Mouse (Mus musculus) ES-CJ7 (cell line): ENCODE measurements at regions not wholly inside any gene's neighbourhood (a gene's known extent, or its start where the extent isn't known, plus 50 kb on each side); places are given as distances from the start of the nearest gene placed in this dataset.

Source experiments
- DNase-seq: peaks from one replicate; pipeline ENCODE4 v3.0.0; 2011; ENCODE audit warnings: low read depth, low spot score

DNA sequence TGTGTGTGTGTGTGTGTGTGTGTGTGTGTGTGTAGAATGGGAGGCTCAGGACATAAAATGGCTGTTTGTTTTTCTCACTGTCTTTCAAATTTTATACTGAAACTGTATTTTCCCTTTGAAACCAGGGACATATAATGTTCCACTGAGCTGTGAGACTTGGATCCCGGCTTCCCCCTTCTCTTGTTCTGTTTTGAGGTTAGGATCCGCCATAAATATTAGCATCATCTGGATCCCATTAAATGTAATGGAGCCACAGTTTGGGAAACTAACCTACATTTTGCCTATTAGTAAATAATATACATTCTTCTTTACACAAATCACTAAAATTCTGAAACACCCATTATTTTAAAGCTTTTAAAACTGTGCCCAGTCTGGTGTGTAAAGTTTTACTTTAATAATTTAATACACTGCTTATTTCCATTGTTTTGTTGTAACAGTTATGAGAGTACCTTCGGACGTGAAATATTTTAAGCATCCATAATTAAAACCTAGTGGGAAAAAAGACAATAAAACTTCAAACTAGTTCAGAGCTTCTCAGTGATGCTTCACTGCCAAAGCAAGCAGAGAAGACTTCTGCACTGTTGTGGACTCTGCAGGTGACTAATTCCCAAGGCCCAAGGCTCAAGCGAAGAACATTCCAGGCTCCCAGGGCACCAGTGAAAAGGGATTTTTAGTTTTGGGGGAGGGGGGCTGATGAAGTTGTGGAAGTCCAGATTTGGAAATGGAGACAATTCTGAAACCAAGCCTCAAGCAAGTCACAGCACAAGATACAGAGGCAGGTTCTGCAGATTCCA lies 684.9 kb downstream of the Fat4 start:
- no peak for DNase-seq

- no peak for DNase-seq
Observed at GRCm38 (mm10) chr3:39575200-39575599, 688.5 kb downstream of the Fat4 start.

DNA sequence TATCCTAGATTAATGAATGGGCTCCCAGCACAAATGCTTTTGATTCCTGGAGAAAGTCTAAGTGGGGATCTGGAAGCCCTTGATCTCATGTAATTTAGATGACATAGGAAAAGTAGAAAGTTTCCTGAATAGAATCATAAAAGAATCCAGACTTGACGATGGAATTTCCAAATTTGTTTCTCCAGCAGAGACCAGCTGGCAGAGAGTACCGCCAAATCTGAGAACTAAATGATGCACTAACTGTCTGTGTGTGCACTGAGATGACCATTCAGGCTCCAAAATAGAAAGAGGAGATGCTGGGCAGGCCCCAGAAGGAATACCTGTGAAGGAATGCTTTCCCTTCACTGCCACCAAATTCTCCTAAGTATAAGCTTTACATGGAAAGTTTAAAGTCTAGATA lies 704.6 kb downstream of the Fat4 start:
- DNase-seq, result no peak

- no peak for DNase-seq
Observed at GRCm38 (mm10) chr3:39592349-39593117, 705.8 kb downstream of the Fat4 start.

GRCm38 (mm10) chr3:39609937-39610336 lies 723.2 kb downstream of the Fat4 start:
- DNase-seq, result no peak

GRCm38 (mm10) chr3:39612408-39612807 lies 725.7 kb downstream of the Fat4 start:
- DNase-seq, result no peak

DNA sequence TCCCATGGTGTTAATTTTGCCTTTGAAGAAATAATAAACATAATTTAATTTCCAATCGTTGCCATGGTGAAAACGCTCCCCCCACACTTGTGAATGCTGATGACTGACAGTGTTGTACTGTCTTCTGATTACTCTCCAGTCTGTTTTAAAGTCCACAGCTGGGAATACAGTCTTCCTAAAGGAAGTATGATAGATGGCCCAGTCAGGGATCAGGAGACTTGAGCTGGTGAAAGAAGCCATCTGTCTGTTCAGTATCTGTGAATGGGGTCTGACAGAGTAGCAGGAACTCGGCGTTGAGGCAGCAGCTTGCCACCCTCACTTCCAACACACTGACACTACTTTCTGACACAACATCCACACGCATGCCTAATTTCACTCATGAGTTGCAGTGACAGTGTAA lies 751.2 kb downstream of the Fat4 start:
- no peak for DNase-seq

GRCm38 (mm10) chr3:39643194-39643593 lies 756.5 kb downstream of the Fat4 start:
- no peak for DNase-seq

DNA sequence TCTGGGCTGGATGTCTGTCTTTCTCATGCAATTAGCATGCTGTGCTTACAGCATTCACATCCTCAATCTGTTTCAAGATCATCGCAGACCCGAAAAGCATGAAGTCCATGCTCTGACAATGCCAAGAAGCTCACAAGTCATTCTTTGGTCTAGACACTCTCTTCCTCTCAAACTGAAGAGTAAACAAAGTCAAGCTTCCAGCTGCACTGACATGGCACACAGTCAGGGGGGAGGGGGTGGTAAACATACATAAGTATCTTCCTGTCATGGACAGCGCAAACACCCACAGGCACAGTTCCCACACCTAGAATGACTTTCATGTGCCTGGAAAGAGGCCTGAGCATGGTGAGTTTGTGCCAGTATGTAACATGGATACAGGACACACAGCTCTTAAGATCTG lies 780.1 kb downstream of the Fat4 start:
- DNase-seq, result no peak

DNA sequence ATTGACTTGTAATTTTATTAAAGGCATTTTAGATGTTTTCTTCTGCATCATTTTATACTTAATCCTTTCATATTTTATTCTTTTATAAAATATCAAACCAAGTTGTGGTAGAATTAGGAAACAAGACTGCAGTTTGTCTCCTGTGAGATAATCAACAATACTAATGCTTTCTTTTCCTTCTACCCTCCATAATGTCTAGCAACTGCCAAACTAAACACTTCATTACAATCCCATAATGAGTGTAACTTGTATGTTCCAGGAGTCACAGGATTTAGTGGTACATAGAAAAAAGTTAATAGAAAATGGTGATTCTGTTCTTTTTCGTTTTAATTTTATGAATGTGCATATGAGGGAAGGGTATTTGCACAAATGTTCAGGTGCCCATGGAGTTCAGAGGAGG lies 782.4 kb downstream of the Fat4 start:
- no peak for DNase-seq

DNA sequence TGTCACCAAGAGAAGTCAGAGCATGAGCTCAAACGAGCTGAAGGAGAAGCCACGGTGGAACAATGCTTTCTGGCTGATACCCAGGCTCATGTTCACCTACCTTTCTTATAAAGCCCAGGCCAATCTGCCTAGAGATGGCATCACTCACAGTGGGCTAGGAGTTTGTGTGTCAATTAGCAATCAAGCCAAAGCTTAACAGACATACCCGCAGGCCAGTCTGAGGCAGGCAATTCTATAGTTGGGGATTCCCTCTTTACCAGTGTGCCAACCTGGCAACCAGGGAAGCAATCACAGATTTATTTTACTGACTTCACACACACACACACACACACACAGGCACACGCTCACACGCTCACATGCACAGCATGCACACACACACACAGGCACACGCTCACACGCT lies 787.3 kb downstream of the Fat4 start:
- no peak for DNase-seq

DNA sequence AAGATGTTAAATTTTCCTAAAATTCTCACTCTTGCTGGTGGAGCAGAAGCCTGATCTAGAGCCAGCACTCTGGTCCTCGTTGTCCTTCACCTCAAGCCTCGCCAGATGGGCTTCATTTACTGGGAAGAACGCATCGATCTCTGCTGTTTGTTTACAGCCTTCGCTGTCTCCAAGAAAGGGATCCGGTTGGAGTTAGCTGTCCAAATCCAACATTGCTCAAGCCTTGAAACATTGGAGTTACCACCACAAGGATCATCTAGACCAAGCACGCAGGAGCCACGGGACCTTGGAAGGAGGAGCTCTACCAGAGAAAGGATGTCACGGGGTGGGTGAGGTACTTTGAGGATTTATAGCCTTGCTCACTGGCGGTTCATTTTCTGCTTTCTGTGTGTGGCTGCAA lies 788.2 kb downstream of the Fat4 start:
- DNase-seq, result no peak

DNA sequence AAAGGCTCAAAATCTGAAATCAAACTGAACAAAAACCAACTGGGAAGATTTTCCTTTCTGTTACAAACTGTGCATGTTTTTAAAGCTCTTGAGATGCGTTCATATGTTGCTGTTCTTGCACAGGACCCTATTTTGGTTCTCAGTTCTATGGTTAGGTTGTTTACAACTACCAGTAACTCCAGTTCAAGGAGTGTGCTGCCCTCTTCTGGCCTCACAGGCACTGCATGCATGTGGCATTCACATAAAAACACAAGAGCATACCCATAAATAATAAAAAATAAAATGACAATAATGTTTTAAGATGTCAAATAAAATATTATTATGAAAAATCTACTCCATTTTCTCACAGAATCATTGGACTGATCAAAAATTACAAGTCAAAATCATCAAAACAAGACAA lies 818.9 kb downstream of the Fat4 start:
- DNase-seq, result peak; percentile 33

- DNase-seq, result no peak
Observed at GRCm38 (mm10) chr3:39712795-39713709, 818.0 kb upstream of the Intu start.

DNA sequence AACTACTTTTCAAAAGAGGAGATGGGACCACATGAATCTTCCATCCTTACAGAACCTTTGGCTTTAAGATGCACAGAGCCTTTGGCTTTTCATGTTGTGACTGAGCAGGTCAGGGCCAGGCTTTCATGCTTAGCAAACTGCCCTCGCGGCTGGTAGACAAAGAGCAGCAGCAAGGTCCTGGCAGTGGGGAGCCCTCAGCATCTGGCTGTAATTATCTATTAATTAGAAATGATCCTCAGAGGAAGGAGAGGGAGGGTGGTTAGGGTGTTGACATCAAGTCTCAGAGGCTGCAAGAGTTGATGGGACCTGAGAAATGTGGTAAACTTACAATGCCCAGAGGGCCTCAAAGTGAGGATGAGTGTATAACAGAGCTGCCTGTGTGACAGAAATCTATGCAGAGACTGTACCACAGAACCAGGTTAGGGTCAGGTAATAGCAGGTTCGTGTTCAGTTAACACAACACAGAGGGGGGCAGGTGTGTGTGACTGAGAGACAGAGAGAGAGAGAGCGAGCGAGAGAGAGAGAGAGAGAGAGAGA lies 817.0 kb upstream of the Intu start:
- DNase-seq, result no peak

DNA sequence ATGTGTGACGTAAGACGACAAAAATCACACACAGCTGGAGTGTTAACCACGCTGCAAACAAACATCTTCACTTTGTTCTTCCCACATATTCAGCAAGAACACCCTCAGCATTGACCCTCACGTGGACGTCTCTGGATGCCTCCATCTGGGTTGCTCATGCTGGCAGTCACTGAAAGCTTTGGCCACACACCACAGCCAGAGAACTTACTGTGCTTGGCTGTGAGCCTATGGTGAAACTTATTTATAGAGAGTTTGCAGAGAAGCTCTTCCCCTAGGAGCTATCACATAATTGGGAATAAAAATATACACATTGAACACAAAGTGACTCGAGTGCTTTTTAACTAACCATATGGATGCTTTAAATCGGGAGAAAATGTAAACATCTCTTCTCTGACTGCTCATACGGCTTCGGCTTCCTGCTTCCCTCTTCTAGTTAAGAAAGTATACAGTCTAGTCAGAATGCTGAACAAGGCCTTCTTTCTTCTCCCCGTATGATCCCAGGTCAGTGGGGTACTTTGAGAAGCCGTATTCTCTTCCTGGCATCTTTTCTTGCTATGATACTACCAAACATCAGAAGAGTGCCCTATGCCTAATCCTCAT lies 812.0 kb upstream of the Intu start:
- no peak for DNase-seq

DNA sequence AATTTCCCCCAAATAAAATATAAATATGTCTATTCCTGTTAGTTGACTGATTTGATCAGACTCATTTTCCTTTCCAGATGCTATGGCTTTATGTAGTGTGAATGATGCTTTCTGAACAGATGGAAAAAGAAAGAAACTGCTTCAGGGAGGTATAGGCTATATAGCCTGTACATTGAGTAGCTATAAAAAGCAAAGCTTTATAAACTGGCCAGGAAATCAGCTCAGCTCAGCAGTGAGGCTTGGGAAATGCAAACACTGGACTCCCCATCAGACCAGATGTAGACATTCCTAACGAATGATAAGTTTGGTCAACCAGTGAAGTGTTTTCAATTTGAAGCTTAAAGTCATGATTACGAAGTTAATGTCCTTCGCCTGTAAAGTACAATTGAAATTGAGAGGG lies 805.3 kb upstream of the Intu start:
- DNase-seq, result no peak

GRCm38 (mm10) chr3:39736639-39737038 lies 794.4 kb upstream of the Intu start:
- no peak for DNase-seq

DNA sequence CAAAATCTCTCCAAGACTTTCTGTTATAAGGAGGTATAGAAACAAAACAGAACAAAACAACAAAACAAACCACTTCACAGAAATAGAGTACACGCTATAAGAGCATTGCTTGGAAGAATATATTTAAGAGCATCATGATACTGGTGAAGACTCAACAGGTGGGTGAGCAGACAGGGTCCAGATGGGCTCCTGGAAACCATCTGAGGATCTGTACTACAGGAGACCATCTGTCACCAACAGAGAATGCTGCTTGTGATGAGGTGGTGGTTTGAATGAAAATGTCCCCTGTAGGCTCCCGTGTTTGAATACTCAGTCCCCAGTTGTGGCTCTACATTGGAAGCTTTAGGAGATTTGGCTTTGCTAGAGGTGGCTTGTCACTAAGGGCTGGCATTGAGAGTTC lies 785.1 kb upstream of the Intu start:
- DNase-seq, result no peak

DNA sequence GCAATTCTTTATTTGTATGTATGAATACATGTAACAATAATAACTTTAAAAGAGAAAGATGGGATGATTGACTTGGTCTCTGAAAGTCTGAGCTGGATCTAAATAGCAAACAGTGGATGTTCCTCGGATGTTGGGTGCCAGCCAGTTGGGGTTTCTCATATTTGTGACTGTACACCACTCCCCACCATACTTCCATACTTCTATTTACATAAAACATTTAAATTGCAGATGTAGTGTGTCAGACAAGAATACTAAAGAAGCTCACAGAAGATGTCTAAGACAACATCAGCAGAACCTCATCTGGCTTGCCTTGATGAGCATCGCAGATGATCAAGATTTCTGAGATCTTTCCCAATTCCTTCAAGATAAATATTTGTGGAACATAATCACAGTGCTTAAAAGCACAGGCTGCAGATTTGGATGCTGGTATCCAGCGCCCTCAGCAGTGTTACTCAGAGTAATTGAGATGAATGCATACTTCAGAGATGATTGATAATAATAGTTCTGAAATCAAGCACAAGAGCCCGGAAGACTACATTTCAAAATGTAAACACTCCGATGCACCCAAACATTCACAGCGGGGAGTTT lies 762.0 kb upstream of the Intu start:
- DNase-seq, result no peak
